Mouse (Mus musculus) embryo, embryonic 11 days (tissue): ENCODE measurements around the gene Fam234a.

Source experiments
- DNase-seq: peaks from one replicate; pipeline ENCODE4 v3.0.0-alpha.2; 2015

Gene Fam234a

DNA sequence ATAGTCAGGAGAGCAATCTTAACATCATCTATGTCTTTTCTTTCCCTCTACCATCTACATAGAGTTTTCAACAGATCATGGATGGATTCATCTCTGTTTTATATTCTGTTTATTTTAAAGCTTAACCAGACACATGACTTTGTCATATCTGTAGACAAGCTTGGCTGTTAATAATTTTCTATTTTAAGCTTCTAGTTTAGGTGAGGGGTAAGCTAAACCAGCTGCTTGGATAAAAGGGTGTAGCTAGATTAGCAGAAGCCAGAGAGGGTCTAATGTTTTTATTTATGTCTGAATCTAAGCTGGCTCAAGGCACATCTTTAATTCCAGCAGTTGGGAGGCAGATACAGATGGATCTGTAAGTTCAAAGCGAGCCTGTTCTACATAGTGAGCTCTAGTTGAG, 81.3 kb downstream of the Fam234a start:
- DNase-seq: no peak
